Mouse (Mus musculus) c-Kit-positive CD71-negative TER-119-negative erythroid progenitor cells, embryonic 14.5 days (primary cell): ENCODE results near the gene Arrdc2.

ENCODE experiments used
- DNase-seq: peaks from one replicate; pipeline ENCODE4 v3.0.0-alpha.2; 2013; ENCODE audit warnings: low read depth

Arrdc2 gene

DNA sequence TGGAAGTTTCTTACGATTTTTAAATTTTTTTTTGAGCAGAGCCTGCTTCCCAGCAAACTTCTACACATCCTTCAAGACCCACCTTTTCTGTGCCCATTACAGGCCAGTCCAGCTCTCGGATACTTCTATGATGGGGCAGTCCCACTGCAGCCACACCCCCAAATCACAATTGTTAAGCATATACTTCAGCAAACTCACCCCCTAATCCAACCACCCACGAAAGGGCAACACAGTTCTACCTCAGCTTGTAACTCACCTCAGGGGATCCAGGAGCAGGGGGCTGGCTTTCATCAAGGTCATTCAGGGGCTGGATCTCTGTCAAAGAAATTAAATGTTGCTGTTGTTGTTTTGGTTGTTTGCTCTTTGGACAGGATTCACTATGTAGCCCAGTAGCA, 52.5 kb downstream of the Arrdc2 start:
- DNase-seq: no peak

DNA sequence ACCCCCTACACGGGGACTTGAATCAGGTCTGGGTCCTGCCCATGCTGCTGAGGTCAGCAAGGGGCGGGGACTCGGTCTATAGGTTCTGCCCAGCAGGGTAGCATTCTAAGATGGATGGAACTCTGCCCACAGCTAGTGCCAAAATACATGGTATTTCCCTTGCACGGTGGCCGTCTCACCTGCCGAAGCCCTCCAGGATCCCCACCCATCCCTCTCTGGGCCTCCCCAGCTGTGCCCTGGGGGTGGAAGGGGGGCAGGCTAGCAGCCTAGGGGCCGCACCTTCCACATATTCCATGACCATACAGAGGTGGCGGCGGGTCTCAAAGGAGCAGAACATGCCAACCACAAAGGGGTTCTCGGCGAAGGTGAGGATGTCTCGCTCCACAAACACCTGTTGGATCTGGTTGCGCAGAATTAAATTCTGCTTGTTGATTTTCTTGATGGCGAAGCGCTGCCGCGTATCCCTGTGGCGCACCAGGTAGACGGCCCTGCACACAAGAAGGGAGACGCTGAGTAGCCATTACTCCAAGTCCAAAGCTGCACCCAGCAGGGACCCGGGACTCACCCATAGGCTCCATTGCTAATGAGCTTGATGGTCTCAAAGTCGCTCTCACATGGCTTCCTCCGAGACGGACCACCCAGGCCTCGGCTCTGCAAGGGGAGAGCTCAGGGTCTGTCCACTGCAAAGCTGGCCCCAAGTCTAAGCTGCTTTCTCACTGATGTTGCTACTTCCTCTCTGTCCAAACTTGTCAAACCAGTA, 53.0 kb downstream of the Arrdc2 start:
- no peak for DNase-seq
